11 mouse cellular contexts compared by ENCODE assay signal in genomic region chr17:26529791-26530241, GRCm38 (mm10). TPM values are rescaled to one million over a fixed set of nuclear protein-coding genes. Genes with fewer than 3 reads are reported as not detected.
DNase-seq lines count a peak whose midpoint lies in the region; ATAC-seq and TF ChIP-seq lines count a peak whose summit lies in the region.
"Had no signal": no experiment of that assay in that cellular context is flagged by ENCODE, and none has a peak within 500 bp of the region (broad histone marks: within the 10 kb centered on the region; RNA-seq: fewer than 3 reads in every experiment).

No protein-coding gene starts in this region.

- no peak overlapping the region for H3K4me3 ChIP-seq in embryonic facial prominence, embryonic 15.5 days (replicated peaks)
- no peak overlapping the region for H3K4me3 ChIP-seq in heart, embryonic 15.5 days
- no peak overlapping the region for H3K4me3 ChIP-seq in stomach, postnatal 0 days (ENCODE audit: low read depth, low read length)
- H3K4me3 ChIP-seq: hindbrain, embryonic 12.5 days; liver, embryonic 12.5 days had no signal

- DNase-seq in right cerebral cortex, adult 18-20 months = peak; percentile 55
- no peak for DNase-seq in right cerebral cortex, postnatal 36 days (ENCODE audit: low spot score in 2 of 2)
- DNase-seq in stomach, postnatal 0 days (ENCODE audit: low spot score) = no peak
- DNase-seq in right cerebral cortex, postnatal 4 days = no peak
- no peak for DNase-seq in frontal cortex, postnatal 25 days (ENCODE audit: low spot score in 2 of 2)
- DNase-seq: cerebellum, adult 11 months; kidney, postnatal 25 days had no signal

- H3K9me3 ChIP-seq in embryonic facial prominence, embryonic 15.5 days (replicated peaks) = no peaks in the 10 kb centered on the region
- no peaks in the 10 kb centered on the region for H3K9me3 ChIP-seq in heart, embryonic 15.5 days (replicated peaks)
- H3K9me3 ChIP-seq in stomach, postnatal 0 days (ENCODE audit: control insufficient read depth, low read length) = no peaks in the 10 kb centered on the region
- H3K9me3 ChIP-seq: hindbrain, embryonic 12.5 days; liver, embryonic 12.5 days had no signal

- 52% methylated on average over 5 of the region's 5 CpGs for WGBS in embryonic facial prominence, embryonic 15.5 days
- 63% methylated on average over 5 of the region's 5 CpGs for WGBS in heart, embryonic 15.5 days
- 71% methylated on average over 5 of the region's 5 CpGs for WGBS in stomach, postnatal 0 days

- H3K27ac ChIP-seq in embryonic facial prominence, embryonic 15.5 days (replicated peaks) = peak overlapping the region; percentile 66
- peak overlapping the region; percentile 73 for H3K27ac ChIP-seq in heart, embryonic 15.5 days
- peak overlapping the region; percentile 56 for H3K27ac ChIP-seq in stomach, postnatal 0 days (replicated peaks)
- H3K27ac ChIP-seq: hindbrain, embryonic 12.5 days; liver, embryonic 12.5 days had no signal

- H3K9ac ChIP-seq in embryonic facial prominence, embryonic 15.5 days = no peak overlapping the region
- no peak overlapping the region for H3K9ac ChIP-seq in heart, embryonic 15.5 days
- no peak overlapping the region for H3K9ac ChIP-seq in stomach, postnatal 0 days (ENCODE audit: low read length)
- H3K9ac ChIP-seq: hindbrain, embryonic 12.5 days; liver, embryonic 12.5 days had no signal

- TF ChIP-seq EP300 in stomach, postnatal 0 days (optimal IDR thresholded peaks at IDR 0.05) = no peak

- no peak for ATAC-seq in embryonic facial prominence, embryonic 15.5 days (ENCODE audit: insufficient number of reproducible peaks, low FRiP score, low TSS enrichment, low read depth)
- no peak for ATAC-seq in heart, embryonic 15.5 days (replicated peaks; ENCODE audit: insufficient number of reproducible peaks, insufficient read depth, low FRiP score, low read depth)
- ATAC-seq in stomach, postnatal 0 days (ENCODE audit: low FRiP score, low TSS enrichment) = no peak
- ATAC-seq: liver, embryonic 12.5 days had no signal

- H3K4me1 ChIP-seq in embryonic facial prominence, embryonic 15.5 days = peaks cover 34% of the 10 kb centered on the region
- peaks cover 37% of the 10 kb centered on the region for H3K4me1 ChIP-seq in heart, embryonic 15.5 days (replicated peaks)
- H3K4me1 ChIP-seq in stomach, postnatal 0 days (replicated peaks; ENCODE audit: control insufficient read depth, insufficient read depth) = no peaks in the 10 kb centered on the region

- TF ChIP-seq CTCF in stomach, postnatal 0 days (IDR thresholded peaks at IDR 0.05; ENCODE audit: low read depth) = no peak

- H3K27me3 ChIP-seq in embryonic facial prominence, embryonic 15.5 days = no peaks in the 10 kb centered on the region
- H3K27me3 ChIP-seq in heart, embryonic 15.5 days = no peaks in the 10 kb centered on the region
- H3K27me3 ChIP-seq in stomach, postnatal 0 days (ENCODE audit: control insufficient read depth, insufficient read depth, low read length) = no peaks in the 10 kb centered on the region
- H3K27me3 ChIP-seq: hindbrain, embryonic 12.5 days had no signal

- H3K4me2 ChIP-seq in embryonic facial prominence, embryonic 15.5 days (replicated peaks) = no peak overlapping the region
- no peak overlapping the region for H3K4me2 ChIP-seq in heart, embryonic 15.5 days
- no peak overlapping the region for H3K4me2 ChIP-seq in stomach, postnatal 0 days (replicated peaks; ENCODE audit: low read depth)
- H3K4me2 ChIP-seq: hindbrain, embryonic 12.5 days; liver, embryonic 12.5 days had no signal

- H3K36me3 ChIP-seq in embryonic facial prominence, embryonic 15.5 days = no peaks in the 10 kb centered on the region
- H3K36me3 ChIP-seq in heart, embryonic 15.5 days = no peaks in the 10 kb centered on the region
- no peaks in the 10 kb centered on the region for H3K36me3 ChIP-seq in stomach, postnatal 0 days (ENCODE audit: control insufficient read depth, insufficient read depth, low read length)
- H3K36me3 ChIP-seq: hindbrain, embryonic 12.5 days; liver, embryonic 12.5 days had no signal

RNA-seq across cellular contexts. Expression of gene Ergic1, which starts 31.5 kb away (rescaled TPM):
- polyA plus RNA-seq in embryonic facial prominence, embryonic 15.5 days (2015; fragmentation: Nextera tagmentation; extraction: Ambion mirVana) = 114 and 118 TPM in 2 replicates
- 75.0 and 92.0 TPM in 2 replicates for polyA plus RNA-seq in heart, embryonic 15.5 days (2015; fragmentation: Nextera tagmentation; extraction: Ambion mirVana)
- polyA plus RNA-seq in stomach, postnatal 0 days (2015; fragmentation: Nextera tagmentation; extraction: Ambion mirVana) = 64.2 and 65.5 TPM in 2 replicates

RNA-seq across cellular contexts. Expression of gene Dusp1, which starts 32.1 kb away (rescaled TPM):
- polyA plus RNA-seq in embryonic facial prominence, embryonic 15.5 days (2015; fragmentation: Nextera tagmentation; extraction: Ambion mirVana) = 28.4 and 33.3 TPM in 2 replicates
- polyA plus RNA-seq in heart, embryonic 15.5 days (2015; fragmentation: Nextera tagmentation; extraction: Ambion mirVana) = 30.8 and 38.1 TPM in 2 replicates
- 27.7 and 33.1 TPM in 2 replicates for polyA plus RNA-seq in stomach, postnatal 0 days (2015; fragmentation: Nextera tagmentation; extraction: Ambion mirVana)
